Mouse (Mus musculus): ENCODE data around the gene Egfem1. TPM values are rescaled to one million over a fixed set of nuclear protein-coding genes. Genes with fewer than 3 reads are reported as not detected.

Gene Egfem1
- total RNA-seq, 2 experiments from 2014 or later = not detected

DNA sequence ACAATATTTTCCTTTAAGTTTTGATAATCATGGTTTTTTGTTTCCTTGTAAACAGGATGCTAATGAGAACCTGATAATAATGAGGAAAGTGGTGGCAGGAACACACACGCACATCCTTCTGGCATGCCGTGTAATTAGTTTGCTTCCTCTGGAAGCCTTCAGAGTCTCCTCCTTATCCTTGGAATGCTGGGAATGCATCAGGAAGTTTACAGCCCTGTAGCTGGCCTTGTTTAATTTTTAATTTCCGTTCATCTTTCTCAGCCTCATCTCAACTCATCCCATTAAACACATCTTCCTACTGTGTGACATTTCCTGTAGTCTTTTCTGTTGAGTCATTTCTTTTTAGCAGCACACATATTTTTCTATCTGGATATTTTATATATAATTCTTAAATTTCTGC lies 161.8 kb downstream of the Egfem1 start:
- no peak for ATAC-seq (replicated peaks; ENCODE audit: low FRiP score, low TSS enrichment, poor library complexity, severe bottlenecking)

DNA sequence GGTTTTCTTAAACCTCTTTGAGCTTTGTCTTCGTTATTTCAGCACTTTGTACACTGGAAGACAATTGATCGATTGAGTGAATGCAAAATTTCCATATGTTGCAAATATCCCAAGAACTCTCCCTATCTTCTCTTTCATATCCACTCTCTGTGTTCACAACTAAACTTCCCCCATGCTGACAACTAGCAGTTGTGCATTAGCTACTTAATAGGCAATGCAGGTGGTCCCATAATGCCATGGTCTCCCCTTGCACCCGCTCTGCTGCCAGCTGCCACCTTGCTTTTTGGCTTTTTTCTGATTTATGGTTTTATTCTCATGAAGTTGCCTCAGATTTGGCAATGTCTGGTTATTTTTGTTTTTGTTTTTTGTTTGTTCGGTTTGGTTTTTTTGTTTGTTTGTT lies 209.8 kb downstream of the Egfem1 start:
- no peak for ATAC-seq (replicated peaks; ENCODE audit: low FRiP score, low TSS enrichment, poor library complexity, severe bottlenecking)

DNA sequence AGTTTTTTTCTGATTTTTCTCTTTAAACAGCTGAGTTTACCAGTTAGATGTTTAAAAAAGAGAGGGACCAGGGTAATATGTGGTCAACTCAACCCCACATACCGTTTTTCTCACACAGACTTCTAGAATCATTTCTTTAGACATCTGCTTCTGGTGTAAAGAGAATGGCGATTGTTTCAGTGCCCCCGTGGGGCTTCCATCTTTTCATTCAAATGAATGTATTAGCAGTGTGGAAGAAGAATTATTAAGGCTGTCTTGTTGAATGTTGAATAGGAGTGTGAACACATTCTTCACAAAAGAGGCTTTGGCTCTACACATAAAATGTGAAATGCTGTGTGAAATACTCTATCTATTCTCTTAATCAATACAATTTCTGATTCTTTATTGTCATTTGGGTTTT lies 210.4 kb downstream of the Egfem1 start:
- ATAC-seq (replicated peaks; ENCODE audit: low FRiP score, low TSS enrichment, poor library complexity, severe bottlenecking) = no peak

DNA sequence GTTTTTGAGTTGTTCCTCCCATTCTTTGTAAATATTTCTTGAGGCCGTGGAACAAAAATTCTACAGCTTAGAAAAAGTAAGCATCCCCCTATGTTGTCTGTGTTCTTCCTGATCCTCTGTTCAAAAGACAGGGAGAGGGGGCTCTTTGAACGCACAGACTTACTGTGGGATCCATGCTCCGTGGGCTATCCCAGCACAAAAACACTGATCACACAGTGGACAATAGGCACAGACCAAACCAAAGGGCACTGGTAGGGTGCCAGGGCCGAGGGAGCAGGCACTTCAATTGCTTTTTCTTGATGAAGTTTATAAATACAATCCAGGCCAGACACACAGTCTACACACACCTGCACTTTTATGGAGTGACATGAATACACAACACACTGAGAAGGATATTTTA lies 211.4 kb downstream of the Egfem1 start:
- ATAC-seq (replicated peaks; ENCODE audit: low FRiP score, low TSS enrichment, poor library complexity, severe bottlenecking) = no peak

DNA sequence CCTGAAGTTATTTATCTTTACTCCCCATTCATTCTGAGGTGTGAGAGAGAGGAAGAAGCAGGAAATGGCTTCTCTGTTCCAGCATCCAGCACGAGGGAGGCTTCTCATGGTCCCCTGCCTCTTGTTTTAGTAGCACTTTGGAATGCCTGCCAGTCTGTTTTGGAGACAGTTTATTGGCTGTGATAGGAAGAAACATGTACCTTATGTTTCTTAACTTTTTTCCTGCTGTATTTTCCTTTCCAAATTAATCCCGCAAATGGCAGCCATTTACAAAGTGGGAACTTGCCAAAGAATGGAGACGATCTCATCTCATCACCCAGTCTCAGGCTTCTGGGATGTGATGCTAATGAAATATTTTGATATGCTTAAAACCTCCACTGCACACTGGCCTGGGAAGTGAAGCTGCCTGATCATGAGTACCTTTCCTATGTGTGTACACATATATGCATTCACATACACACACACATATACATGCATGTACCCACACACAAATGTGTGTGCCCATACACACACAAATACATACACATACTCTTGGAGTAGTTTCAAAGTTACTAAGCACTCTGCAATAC lies 260.5 kb downstream of the Egfem1 start:
- ATAC-seq (replicated peaks; ENCODE audit: low FRiP score, low TSS enrichment, poor library complexity, severe bottlenecking) = no peak

DNA sequence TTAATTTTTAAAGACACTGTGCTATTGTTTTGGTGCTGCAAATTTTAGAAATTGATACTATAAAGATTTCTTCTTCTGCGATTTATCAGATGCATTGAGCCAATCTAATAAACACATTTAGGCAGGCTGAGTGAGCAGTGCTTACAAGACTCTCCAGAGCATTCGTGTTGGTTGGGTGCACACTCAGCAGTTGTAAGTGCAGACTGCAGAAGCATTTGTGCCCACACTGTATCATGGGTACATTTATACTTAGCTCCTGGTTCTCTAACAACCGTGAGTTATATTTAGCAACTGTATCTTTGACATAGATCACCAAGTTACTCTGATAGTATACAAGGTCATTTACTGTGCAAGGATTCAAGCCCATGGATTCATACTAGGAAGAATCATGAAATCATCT lies 264.0 kb downstream of the Egfem1 start:
- no peak for ATAC-seq (replicated peaks; ENCODE audit: low FRiP score, low TSS enrichment, poor library complexity, severe bottlenecking)

DNA sequence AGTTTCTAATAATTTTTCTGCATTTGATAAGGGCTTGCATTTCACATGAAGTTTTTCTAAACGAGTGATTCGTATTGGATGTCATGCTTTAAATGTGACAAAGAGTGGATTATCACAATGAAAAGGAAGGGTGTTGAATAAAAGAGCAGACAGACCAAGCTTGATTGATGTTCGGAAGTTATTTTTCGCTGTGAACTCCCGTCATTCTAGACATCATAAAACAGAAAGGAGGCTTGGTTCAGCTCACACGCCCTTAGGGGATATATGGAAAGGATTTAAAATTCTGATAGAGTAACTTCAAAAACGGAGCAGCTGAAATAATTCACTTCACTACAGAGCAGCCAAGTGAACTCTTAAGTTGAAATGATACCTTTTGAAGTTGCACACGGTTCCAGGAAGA lies 285.1 kb downstream of the Egfem1 start:
- ATAC-seq (replicated peaks; ENCODE audit: low FRiP score, low TSS enrichment, poor library complexity, severe bottlenecking) = no peak

DNA sequence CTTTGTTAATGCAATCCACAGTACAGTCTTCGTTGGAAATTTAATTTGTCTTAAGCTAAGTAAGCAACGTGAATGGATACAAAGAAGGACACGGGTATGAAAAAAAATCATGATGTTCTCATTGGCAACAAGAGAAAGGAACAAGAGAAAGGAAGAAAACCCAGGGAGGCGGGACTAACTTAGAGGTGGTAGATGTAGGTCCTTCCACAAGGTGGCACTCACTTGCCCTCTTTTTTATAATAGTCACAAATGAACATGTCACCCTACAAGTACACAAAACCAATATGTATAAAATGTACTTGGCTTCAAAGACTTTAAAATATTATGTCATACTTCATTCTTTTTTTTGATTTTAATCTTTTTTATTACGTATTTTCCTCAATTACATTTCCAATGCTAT lies 288.7 kb downstream of the Egfem1 start:
- no peak for ATAC-seq (replicated peaks; ENCODE audit: low FRiP score, low TSS enrichment, poor library complexity, severe bottlenecking)

DNA sequence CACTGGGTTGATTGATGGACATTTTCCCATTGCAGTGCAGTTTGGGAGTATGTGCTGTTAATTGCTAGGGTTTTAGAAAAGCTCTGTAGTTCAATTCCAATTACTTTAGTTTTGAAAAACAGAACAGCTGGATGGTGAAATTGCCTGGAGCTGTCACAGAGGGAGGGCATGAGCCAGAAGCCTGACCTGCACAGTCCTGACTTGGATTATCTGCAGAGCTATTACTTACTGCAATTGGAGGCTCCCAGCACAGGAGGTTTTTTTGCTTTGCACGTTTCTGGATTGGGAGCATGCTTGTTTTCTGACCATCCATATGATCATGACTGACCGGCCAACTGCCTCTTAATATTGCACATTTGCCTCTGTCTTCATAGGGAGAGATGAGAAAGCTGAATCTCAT lies 299.4 kb downstream of the Egfem1 start:
- ATAC-seq (replicated peaks; ENCODE audit: low FRiP score, low TSS enrichment, poor library complexity, severe bottlenecking) = no peak

DNA sequence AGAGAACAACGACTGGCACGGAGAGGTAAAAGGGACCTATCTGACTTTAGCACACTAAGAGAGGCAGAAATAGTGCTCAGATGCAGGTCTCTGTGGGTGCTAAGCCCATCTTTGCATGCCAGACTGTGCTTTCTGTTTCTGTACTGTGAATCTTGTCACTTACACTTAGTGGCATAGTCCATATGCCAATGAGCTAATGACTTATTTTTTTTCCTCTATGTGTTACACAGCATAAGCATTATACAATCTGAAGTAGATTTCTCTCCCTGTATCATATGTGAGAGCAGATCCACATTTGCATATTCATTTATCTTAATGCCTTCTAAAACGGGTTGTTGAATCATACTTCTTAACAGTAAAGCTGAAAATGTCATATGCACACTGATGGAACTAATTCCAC lies 317.2 kb downstream of the Egfem1 start:
- no peak for ATAC-seq (replicated peaks; ENCODE audit: low FRiP score, low TSS enrichment, poor library complexity, severe bottlenecking)

DNA sequence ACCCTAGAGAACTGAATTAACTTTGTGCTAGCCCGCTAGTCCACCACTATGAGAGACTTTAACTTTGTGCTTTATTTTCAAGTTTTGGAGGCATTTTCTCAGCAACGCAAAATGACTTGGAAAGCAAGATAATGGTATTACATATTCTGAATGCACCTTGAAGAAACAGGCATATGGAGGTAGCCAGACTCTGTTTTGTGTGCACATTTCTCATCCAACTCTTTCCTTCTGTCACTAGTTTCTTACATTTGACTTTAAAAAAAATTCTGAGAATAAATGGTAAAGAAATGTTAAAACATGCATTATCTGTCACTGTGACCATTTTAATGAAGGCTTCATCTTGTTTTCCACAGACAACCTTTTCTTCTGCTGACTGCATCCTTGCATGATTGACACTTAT lies 339.8 kb downstream of the Egfem1 start:
- ATAC-seq (replicated peaks; ENCODE audit: low FRiP score, low TSS enrichment, poor library complexity, severe bottlenecking) = no peak

DNA sequence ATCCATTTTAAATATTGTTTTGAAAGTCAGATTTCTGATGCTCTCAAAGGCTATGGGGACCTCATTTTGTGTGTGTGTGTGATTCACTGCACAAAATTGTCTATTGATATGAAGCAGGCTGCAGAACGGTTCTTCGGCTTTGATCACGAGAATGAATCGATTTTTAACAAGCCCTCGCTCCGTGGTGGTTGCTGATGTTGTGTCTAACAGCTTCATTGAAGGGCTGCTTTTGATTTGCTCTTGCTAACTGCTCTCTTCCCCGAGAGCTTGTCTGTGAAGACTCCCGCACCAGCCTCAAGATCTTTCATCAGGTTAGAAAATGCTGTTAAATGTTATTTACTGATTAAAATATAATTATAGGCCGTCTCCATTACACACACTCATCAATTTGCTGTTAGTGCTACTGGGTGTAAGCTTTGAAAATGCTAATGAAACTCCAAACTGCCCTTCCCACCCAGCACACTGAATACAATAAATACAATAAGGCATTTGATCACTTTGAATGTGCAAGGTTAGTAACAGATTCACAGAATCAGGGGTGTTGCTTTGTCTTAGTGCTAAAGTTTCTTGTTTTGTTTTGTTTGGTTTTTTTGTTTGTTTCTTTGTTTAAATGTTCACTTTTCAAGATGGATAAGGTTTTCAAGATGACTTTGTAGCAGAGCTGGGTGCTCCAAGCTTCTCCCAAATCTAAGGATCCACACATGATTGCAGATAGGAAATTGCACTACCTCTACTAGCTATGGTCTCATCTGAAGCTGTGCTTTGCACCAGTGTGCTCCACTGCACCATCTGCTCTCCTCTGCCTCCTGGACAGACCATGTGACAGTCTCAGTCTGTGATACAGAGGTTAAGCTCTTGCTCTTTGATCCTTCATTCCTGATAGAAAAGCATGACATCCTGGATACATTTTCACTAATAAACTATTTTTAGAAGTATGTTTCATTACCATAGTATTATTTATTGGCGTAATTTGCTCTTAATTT lies 350.6 kb downstream of the Egfem1 start:
- ATAC-seq (replicated peaks; ENCODE audit: low FRiP score, low TSS enrichment, poor library complexity, severe bottlenecking) = no peak

DNA sequence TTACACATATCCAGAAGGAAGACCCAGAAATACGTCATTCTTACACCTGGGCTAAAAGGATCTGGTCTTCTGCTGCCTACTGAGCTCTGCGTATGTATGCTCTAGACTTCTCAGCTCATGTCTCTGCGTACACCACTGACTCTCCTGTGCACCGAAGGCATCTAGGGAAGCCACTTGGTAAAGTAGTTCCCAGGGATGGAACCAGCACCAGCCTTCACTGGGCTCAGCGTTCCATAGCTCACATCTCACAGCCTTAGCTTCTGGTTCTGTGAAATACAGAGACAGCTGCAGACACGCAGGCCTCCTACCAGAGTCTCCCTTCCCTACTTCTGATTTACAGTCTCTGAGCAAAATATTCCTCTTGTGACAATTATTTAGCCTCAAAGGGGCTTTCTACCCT lies 361.2 kb downstream of the Egfem1 start:
- ATAC-seq (replicated peaks; ENCODE audit: low FRiP score, low TSS enrichment, poor library complexity, severe bottlenecking) = no peak

DNA sequence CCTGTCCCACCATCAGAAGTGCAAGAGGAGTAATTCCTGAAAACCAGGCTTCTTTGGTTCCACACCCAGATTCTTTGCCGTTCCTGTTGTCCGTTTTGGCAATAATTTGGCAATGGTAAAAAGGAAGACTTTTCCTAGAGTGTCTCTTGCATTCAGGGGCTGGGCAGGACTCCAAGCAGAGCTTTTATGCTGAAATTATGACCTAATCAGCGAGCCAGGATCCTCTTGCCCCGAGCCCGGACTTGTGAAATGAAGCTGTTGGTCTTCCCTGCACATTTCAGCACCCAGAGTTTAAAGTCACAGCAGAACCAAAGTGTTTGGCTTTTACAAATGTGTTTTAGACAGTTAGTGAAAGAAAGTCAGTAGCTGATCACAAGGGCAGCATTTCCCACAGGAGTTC lies 362.8 kb downstream of the Egfem1 start:
- no peak for ATAC-seq (replicated peaks; ENCODE audit: low FRiP score, low TSS enrichment, poor library complexity, severe bottlenecking)

DNA sequence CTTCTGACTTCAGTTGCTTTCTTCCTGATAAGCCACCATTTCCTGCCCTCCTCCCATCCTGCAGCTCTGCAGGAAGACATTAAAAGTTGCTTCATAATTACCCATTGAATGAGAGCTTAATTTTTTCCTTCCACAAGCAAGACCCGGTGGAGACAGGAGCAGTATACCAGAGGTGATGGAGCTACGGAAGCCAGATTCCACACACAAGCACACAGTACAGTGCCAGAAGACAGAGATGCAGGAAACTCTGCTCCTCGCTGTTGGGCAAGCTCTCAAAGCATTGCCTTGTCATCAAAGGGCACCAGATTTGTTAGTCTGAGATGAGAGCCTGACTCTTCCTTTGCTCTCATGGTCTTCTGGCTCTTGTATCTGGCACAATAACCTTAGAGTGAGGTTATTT lies 364.3 kb downstream of the Egfem1 start:
- no peak for ATAC-seq (replicated peaks; ENCODE audit: low FRiP score, low TSS enrichment, poor library complexity, severe bottlenecking)

DNA sequence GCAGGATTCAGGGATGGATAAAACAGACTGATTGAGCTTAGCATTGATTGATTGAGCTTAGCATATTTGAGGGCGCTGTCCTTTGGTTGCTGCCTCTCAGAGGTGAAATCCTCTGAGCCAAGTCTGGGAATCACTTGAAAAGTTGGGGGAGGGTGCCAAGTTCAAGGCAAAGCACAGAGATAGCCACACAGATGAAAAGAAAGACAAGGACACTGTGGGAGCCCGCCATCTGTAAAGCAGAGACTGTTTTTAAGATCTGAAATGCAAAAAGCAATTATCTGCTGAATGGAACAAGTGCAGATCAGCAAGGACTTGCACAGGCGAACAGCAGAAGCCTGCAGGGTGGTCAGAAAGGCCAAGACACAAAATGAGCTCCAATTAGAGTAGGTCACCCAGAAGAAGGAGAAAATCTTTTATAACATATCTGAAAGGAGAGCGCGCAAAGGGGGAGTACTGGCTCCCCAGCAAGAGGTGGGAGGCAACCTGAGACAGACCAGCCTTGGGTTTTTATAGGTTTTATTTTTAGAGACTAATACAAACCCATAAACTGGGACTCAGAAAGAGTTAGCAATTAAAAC lies 367.1 kb downstream of the Egfem1 start:
- ATAC-seq (replicated peaks; ENCODE audit: low FRiP score, low TSS enrichment, poor library complexity, severe bottlenecking) = no peak

DNA sequence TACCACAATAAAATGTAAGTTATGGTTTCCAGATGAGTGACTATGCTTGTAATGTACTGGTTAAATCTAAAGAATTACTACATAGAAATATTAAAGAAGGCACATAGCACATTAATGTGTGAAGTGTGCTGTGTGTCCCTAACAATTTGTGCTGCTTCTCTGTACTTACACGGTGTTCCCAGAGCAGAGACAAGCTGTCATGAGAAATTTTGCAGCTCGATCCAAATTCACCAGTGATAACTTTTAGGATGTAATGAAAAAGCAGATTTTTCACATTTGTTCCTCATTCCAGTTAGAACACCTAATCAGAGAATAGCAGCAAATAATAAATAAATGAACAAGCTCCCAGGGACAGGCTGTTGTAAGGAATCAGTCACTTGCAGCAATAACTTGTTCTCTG lies 416.4 kb downstream of the Egfem1 start:
- no peak for ATAC-seq (replicated peaks; ENCODE audit: low FRiP score, low TSS enrichment, poor library complexity, severe bottlenecking)

DNA sequence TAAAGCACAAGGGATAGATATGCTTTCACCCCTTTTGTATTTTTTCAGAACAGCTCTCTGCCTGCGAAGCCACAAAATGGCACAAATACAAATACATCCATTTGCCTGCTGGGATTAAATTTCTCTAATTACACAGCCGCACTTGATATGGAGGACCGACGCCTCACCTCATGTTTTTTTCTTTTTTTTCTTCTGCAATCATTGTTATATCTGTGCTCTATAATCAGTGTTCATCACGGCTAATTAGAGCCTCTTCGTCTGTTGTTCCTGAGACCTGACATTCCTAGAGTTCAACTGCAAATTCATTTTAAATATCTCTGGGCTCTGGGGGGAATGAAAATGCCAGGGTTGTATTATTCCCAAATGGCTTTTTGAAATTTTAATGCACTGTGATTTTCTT lies 417.4 kb downstream of the Egfem1 start:
- no peak for ATAC-seq (replicated peaks; ENCODE audit: low FRiP score, low TSS enrichment, poor library complexity, severe bottlenecking)

DNA sequence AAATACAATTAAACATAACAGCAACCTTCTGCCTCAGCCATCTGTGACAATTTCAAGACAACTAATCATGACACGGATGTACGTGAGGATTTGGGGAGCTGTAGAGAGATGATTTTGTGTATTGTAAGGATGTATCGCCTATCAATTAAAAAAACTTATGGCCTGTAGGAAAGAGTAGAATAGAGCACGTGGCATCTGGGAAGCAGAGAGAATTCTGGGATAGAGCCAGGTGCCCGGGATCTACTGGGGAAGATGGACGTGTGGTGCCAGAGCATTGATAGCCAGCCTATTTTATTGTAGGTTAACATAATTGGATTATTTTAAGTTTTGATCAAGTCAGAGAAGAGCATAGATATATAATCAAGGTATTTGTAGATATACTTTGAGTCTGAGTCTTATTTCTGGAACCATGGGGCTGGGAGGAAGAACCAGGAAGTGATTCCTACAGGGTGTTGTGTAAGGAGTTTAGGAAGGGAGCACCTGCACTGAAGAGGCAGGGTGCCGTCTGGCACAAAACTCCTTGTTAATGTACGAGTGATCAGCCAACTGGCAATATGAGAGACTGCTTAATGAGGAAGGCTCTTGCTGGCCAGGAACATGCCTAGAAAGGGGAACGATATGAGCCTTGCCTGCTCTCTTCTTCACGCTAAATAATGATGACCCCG lies 443.6 kb downstream of the Egfem1 start:
- no peak for ATAC-seq (replicated peaks; ENCODE audit: low FRiP score, low TSS enrichment, poor library complexity, severe bottlenecking)

DNA sequence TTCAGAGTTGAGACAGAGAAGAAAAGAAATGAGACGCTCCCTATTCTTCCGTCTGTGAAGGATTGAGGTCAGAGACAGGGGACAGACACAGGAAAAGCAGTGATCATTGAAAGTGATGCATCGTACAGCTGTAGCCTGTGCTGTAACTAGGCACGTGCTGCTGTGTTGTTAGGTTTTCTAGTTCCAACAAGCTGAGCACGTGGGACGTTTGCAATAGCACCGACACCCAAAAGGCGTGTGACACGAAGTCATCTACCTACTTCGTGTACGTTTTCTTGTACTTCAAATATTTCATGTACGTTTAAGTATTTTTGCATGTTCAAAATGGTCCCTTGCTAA lies 444.1 kb downstream of the Egfem1 start:
- no peak for ATAC-seq (replicated peaks; ENCODE audit: low FRiP score, low TSS enrichment, poor library complexity, severe bottlenecking)

Data from megakaryocyte-erythroid progenitor cell, adult 5-6 weeks (primary cell).